Mouse (Mus musculus) bone marrow macrophage, adult 2 months (primary cell): ENCODE data around the gene Clspn.

ENCODE experiments used
- CTCF ChIP-seq: IDR thresholded peaks from 2 replicates; pipeline ENCODE4 v1.5.1; 2012; ENCODE audit warnings: low read depth, mild to moderate bottlenecking, low read length, moderate library complexity
- POLR2A ChIP-seq: IDR thresholded peaks from 2 replicates; pipeline ENCODE4 v1.6.1; 2012; ENCODE audit warnings: mild to moderate bottlenecking, low read depth, low read length, borderline replicate concordance

GRCm38 (mm10) chr4:126627021-126627681, 70.4 kb downstream of the Clspn start:
- no peak for TF ChIP-seq CTCF
- TF ChIP-seq POLR2A, result no peak
